Mouse (Mus musculus): ENCODE measurements around the gene Exoc6b.

DNA sequence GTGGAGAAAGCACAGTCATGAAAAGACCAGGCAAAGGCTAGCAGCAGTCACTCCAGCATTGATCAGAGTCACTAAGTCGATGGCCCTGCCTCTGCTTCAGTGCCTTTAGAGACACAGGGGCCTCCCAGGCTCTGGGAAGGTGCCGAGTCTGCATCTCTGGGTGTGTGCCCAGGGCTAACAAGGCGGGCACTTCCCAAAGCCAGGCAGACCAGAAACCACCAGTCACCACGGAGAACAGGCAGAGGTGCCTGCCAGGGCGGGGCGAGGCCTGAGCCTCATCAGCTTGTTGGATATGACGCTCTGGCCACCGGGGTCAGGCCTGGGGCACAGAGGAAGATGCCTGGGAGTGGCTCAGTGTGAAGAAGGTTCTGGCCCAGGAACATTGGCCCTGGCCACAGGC lies 489.8 kb downstream of the Exoc6b start:
- TF ChIP-seq POLR2A (IDR thresholded peaks at IDR 0.05; ENCODE audit: borderline replicate concordance, insufficient read depth, low read length): no peak
- no peak for TF ChIP-seq CTCF (IDR thresholded peaks at IDR 0.05; ENCODE audit: borderline replicate concordance, insufficient read depth, low read depth, low read length)
